Mouse (Mus musculus) erythroblast, embryonic 14.5 days (primary cell): ENCODE data around the gene Psma3.

ENCODE experiments used
- GATA1 ChIP-seq: IDR thresholded peaks from 2 replicates; pipeline ENCODE4 v1.6.1; 2012; ENCODE audit warnings: low read length, inconsistent platforms, mixed read lengths
- TAL1 ChIP-seq: IDR thresholded peaks from 3 replicates; pipeline ENCODE4 v1.6.1; 2012; ENCODE audit warnings: low read length, inconsistent platforms, mixed read lengths

DNA sequence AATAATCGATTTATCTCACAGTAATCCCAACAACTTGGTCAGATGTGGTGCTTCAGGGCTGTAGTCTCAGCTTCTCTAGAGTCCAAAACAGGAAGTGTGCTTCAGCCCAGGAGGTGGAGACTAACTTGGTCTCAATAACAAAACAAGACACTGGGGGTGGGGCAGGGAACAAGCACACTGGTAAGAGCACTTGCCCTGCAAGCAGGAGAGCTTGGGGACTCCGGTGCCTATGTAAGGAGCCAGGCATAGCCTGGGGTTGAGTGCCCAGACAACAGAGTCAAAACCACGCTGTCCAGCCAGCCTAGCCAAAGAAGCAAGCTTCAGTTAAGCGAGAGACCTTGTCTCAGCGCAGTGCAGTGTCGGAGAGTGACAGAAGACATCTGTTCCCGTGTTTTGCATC lies 66.0 kb downstream of the Psma3 start:
- TF ChIP-seq GATA1: no peak
- TF ChIP-seq TAL1: no peak
